In genomic region chr14:16948736-16949135, GRCm38 (mm10) we compare ENCODE assay signal across 18 mouse cellular contexts.
"Had no signal": no experiment of that assay in that cellular context is flagged by ENCODE, and none has a peak within 500 bp of the region (broad histone marks: within the 10 kb centered on the region; RNA-seq: fewer than 3 reads in every experiment).

No protein-coding gene starts in this region.

- ATAC-seq: midbrain, embryonic 16.5 days had no signal

- H3K36me3 ChIP-seq: lung, embryonic 15.5 days; midbrain, embryonic 10.5 days; midbrain, embryonic 12.5 days; neural tube, embryonic 13.5 days; neural tube, embryonic 15.5 days had no signal

- H3K4me2 ChIP-seq: lung, embryonic 15.5 days; midbrain, embryonic 12.5 days; neural tube, embryonic 13.5 days; neural tube, embryonic 15.5 days had no signal

- H3K27me3 ChIP-seq: lung, embryonic 15.5 days; midbrain, embryonic 12.5 days; neural tube, embryonic 13.5 days; neural tube, embryonic 15.5 days had no signal

- DNase-seq: lung, postnatal 10 days; lung, postnatal 4 days; midbrain, embryonic 14.5 days; retina, postnatal 1 day; right cerebral cortex, adult 18-20 months; right cerebral cortex, postnatal 25 days; right cerebral cortex, postnatal 4 days; spleen, adult 18-20 months; thymus, adult 18-20 months; thymus, postnatal 14 days; thymus, postnatal 36 days had no signal

- H3K4me3 ChIP-seq: lung, embryonic 15.5 days; midbrain, embryonic 10.5 days; midbrain, embryonic 12.5 days; myocyte; neural tube, embryonic 13.5 days; neural tube, embryonic 15.5 days had no signal

- H3K27ac ChIP-seq: lung, embryonic 15.5 days; midbrain, embryonic 10.5 days; midbrain, embryonic 12.5 days; neural tube, embryonic 13.5 days; neural tube, embryonic 15.5 days had no signal

- H3K9me3 ChIP-seq: lung, embryonic 15.5 days; midbrain, embryonic 10.5 days; midbrain, embryonic 12.5 days; neural tube, embryonic 13.5 days; neural tube, embryonic 15.5 days had no signal

- H3K9ac ChIP-seq: lung, embryonic 15.5 days; midbrain, embryonic 12.5 days; neural tube, embryonic 13.5 days; neural tube, embryonic 15.5 days had no signal

- H3K4me1 ChIP-seq: lung, embryonic 15.5 days; midbrain, embryonic 10.5 days; midbrain, embryonic 12.5 days; neural tube, embryonic 15.5 days had no signal
